Mouse (Mus musculus): ENCODE measurements around the gene Mettl1.

Mettl1 gene

DNA sequence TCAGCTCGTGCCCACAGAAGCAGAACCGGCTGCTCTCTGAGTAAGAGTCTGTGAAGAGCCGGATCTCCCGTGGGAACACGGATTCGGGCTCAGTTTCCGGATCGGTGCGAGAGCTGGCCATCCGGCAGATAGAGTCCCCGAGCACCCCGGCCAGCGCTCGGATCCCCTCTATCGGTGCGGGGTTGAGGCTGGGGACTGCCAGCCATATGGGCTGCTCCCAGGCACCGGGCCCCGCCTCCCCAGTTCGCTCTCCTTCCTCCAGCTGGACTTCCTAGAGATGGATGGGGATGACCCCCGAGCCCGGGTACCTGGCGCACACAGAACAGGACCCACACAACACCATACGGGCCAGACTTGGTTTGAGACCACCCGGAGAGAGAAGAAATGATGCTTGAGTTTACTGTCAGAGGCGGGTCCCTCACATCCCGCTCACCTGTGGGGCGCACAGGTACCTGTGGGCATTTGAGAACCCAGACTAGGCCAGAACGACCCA, at the start of gene Mettl1, which contains the start of gene Eef1akmt3:
TSS of gene Mettl1 (plus strand) at position 141 of the 493 bp plus-strand sequence.
TSS of gene Eef1akmt3 (minus strand) at position 240 of the 493 bp plus-strand sequence.
- no peak for DNase-seq (ENCODE audit: low spot score in 2 of 2)

DNA sequence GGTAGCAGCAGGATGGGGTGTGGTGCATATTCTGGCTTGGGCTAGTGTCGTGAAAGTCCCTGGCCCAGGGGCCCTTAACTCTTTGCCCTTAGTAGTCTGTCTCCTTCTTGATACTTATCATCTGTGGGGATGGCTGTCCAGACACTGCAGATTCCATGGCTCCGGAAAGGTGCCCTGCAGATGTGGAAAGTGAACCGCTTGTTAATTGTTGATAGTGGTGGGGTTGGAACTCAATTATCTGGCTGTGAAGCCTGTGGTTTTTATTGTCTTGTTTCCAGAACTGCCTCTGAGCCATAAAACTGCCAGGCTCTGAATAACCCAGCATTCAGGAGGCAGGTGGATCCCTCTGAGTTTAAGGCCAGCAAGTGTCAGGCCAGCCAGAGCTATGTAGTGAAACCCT, 49.5 kb upstream of the Mettl1 start:
- DNase-seq (ENCODE audit: low spot score in 2 of 2), result no peak

DNA sequence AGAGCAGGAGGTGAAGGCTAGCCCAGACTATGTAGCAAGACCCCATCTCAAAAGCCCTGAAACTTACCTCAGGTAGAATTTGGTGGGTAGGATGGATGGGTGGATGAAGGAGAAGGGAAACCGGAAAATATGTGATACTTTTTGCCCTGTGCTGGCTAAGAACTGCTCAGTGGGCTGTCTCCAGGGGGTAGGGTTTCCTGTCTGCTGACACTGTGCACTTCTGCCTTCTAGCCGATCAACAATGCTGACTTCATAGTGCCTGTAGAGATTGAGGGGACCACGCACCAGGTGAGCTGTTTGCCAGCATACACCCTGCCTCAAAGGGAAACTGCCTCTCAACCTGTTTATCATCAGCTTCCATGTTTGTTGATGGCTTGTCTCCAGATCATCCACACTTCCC, 47.6 kb upstream of the Mettl1 start:
- DNase-seq (ENCODE audit: low spot score in 2 of 2), result no peak

DNA sequence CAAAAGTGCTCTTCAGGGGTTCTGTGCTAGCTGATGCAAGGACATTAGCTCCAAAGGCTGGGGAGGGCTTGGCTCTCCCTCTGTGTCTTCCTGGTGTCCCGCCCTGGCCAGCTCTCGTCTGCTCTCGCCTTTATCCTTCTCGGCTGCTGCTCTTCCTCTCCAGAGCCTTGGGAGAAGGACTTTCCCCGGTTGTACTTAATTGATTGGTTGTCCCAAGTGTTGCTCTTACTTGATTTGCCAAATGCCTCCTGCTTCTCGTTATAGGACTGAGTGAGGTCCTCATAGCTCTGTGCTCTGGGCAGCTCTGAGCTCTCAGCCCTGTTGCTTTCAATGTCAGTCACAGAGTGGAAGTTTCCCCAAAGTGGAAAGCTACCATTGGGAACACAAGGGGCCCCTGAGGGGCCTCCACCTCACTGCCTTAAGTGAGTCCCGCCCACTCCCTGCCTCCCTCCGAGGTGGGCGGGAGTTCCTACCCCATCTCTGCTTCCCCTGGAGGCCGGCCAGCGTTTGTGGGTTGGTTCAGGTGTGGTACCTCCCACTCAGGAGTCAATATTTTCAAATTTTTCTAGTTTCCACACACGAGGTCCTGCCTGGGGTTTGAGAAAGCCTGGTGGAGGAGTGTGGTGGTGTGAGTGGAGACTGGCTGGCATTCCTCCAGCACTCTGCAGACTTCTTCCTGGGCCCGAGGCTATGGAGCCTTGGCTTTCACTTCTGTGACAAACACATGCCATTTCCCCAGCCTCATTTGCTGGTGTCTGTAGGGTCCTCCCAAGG, 43.7 kb upstream of the Mettl1 start:
- DNase-seq (ENCODE audit: low spot score in 2 of 2), result no peak

DNA sequence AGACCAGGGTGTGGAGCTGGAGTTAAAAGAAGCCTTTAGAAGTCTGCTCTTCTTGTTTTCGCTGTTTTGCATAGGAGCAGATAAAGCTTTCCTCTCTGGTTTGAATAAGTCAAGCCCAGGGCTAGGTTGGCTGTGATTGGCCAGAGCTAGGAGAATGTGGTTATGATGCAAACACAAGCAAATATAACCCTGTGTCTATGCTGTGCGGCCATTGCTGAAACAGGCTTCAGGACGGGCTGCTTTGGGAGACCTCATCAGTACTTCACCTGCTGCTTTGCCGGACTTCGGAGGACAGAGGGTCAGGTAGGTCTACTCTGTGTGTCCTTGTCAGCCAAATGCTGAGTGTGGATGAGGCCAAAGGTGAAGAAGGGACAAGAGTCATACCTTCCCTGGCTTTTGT, 40.7 kb upstream of the Mettl1 start, which contains the start of gene Avil:
TSS of gene Avil (plus strand) at position 181 of the 400 bp plus-strand sequence.
- no peak for DNase-seq (ENCODE audit: low spot score in 2 of 2)

DNA sequence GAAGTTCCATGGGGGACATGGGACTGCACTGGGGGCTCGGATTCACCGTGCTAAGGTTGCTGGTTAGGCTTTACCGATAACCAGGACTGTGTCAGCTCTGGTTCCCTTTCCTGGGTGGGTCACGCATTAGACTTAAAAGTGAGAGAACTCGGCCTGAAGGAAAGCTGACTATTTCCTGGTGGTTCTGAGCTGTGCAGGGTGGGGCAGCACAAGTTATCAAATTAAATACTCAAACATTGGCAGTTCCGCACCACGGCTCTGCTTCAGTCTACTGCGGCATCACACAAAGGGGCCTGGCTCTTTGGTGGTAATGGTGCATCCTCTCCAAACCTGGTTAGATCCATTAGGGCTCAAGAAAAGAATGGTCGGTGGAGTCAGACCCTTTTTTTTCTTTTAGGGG, 39.9 kb upstream of the Mettl1 start:
- no peak for DNase-seq (ENCODE audit: low spot score in 2 of 2)

DNA sequence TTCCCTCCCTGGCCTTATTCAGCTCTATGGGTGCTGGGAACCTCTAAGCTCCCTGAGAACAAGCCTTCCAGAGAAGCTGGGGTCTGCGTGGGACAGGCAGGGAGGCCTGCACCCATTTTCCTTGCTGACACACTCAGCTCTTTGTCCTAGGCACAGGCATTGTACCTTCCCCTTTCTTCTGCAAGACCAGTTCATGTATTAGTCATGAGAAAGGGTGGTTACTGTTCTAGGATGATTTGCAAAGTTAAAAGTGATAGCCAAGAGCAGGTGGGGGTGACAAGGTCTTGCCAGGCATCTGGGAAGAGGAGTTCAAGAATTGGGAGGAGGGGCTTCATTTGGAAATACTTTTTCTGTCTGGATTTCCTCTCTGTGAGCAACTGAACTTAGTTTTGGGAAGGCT, 39.2 kb upstream of the Mettl1 start:
- no peak for DNase-seq (ENCODE audit: low spot score in 2 of 2)

DNA sequence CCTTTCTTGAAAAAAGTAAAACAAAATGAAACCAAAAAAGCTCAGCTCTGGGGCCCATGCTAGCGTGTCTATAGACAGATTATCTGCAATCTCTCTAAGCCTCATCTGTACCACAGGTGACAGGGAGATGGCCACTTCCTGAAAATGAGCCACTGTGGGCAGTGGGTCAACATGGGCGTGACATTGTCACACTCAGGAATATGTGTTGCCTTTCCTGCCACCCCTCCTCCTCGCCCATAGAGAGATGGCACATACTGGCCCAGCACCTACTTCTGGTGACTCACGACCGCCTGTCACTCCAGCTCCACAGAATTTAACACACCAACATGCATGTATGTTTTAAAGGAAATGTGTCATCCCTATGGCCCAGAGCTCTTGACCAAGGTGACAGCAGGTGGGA, 38.4 kb upstream of the Mettl1 start:
- no peak for DNase-seq (ENCODE audit: low spot score in 2 of 2)

DNA sequence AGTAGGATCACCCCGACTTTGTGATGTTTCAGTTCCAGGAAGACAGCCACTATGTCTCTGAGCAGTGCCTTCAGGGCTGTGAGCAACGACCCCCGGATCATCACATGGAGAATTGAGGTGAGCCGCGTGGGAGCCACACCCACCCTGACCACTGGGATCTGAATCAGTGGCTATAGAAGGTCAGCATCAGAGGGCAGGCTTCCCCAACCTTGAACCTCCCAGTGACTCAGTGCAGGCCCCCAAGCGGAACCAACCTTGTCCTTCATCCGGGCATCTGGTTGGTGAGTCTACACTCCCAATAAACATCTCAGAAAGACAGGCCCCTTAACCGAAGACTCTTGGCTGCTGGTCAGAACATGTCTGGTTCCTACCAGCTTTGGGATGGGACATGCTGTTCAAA, 37.9 kb upstream of the Mettl1 start:
- DNase-seq (ENCODE audit: low spot score in 2 of 2), result no peak

DNA sequence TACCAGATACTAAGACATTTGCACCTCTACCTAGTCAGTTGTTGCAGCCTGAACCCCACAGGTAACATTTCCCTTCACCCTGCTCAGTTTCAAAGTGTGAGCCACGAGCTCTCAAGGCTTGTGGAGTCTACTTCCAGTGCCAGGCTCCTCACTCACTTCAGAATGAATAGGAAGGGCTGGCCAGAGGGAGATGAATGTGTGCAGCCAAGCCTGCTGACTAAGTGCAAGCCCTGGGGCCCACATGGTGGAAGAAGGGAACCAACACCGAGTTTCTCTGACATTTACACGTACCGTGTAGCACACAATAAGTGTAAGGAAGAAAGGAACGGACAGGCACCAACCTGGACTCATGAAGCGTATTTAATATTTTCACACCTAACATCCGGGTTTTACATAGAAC, 37.4 kb upstream of the Mettl1 start:
- DNase-seq (ENCODE audit: low spot score in 2 of 2), result no peak

DNA sequence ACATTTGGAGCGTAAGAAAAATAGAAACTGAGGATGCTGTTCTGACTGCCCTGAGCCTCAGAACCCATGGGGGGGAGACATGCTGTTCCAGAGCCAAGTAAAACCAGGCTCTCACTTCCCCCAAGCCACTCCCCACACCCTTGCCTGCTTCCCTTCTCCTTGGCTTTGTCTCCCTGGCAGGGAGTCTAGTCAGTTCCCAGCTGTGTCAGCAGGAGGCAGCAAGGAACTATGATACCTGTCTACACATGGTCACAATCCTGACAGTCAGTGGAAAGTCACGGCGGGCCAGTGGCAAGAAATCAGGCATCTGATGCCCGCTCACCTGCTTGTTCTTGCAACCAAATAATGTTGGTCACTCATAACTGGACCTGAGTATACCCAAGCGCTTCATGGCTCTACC, 24.7 kb upstream of the Mettl1 start:
- DNase-seq (ENCODE audit: low spot score in 2 of 2), result no peak

DNA sequence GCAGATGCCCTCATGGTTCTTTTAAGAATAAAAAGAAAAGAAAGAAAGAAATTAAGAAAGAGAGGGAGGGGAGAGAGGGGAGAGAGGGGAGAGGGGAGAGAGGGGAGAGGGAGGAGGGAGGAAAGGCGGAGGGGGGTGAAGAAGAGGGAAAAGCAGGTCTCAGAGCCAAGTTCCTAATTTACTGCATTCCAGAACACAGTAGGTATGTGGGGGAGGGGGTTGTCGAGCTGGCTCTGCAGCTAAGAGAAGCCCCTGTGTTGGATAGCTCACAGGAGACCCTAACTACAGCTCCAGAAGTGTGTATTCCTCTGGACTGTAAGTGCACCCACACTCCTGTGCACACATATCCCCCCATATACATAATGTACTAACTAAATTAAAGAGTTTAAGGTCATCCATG, 24.1 kb upstream of the Mettl1 start:
- no peak for DNase-seq (ENCODE audit: low spot score in 2 of 2)

DNA sequence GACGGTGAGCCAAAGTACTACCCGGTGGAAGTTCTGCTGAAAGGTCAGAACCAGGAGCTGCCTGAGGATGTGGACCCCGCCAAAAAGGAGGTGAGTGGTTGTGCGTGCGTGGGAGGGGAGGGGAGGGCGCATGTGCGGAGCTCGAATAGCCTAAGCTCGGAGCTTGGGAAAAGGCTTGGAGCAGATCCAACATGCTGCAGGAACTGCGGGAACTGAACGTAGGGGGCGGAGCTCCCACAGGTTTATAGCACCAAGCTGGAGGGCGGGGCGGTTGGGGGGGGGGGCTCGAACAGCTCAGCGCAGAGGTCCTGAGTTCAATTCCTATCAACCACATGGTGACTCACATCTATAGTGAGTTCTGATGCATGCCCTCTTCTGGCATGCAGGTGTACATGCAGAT, 22.8 kb upstream of the Mettl1 start:
- DNase-seq (ENCODE audit: low spot score in 2 of 2), result no peak

DNA sequence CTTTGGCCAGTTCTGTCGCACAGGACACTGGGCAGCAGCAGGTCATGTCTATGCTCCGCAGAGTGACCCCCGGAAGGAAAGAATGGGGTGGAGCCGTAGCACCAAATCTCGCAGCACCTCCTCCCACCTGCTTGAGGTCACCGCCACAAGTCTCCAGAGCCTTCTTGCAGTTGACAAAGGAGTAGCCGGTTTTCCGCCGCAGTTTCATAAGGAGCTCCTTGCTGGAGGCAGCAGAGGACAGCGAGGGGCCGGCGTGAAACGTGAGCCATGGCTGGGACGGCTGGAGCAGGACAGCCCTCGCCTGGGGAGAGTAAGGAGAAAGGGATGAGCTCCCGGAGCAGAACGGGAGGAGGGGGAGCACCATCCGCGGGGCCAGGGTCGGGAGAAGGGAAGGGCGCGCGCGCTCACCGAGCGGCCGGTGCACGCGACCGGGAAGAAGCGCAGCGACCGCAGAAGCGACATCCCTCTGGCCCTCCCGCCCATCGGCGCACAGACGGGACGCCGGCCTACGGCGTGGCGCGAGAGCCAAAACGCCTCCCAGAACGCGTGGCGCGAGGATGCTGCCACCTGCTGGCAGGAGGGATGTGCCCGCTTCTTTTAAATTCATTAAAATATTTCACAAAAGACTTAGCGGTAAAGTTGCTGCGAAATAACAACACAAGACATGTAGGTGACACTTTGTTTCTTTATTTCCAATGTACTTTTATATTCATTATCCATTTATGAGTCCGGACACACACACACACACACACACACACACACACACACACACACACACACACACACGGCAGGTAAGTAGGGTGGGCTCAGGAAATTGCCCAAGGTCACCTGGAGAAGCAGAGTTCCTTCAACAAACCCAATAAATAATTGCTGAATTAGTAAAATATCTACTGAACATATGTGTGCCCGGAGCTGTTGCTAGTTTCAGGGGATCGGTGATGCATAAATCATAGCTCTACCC, 10.6 kb upstream of the Mettl1 start, which contains the start of gene Tsfm:
TSS of gene Tsfm (minus strand) at position 505 of the 961 bp plus-strand sequence.
- peak; percentile 88 to 95 for DNase-seq (ENCODE audit: low spot score in 2 of 2)

DNA sequence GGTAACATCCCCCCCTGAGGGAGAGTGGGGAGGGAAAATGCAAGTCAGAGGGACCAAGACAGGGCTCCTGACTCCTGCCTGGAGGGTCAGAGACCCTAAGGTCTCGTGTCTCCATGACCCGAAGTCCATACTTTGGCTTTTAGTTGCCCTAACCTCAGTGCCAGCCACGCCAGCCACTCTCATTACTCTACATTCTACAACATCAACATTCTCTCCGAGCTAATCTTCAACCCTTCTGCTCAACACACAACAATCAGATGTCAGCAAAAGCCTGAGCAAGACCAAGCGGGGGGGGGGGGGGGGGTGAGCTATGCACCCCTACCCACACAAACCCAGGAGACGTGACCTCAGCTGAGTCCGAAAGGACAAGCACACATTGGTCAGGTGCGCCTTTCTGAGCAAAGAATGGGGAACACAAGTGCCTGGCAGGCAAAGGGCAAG, 7.9 kb upstream of the Mettl1 start:
- no peak for DNase-seq (ENCODE audit: low spot score in 2 of 2)

DNA sequence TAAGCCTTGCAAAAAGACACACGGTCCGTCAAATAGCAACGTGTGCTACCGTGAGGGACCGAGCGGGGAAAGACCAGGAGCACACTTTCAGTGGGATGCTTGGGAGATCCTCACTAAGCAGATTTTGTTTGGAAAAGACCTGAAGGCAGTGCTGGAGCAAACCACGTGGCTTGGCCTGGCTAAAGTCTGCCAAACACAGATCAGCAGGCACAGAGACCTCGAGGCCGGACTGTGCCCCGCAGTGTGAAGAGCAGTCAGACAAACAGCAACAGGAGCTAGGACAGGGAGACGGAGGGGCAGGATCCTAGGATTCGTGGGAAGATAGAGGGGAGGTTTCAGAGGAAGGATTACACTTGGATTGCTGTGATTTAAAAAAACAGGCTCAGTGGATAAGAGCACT, 4.9 kb upstream of the Mettl1 start:
- no peak for DNase-seq (ENCODE audit: low spot score in 2 of 2)

DNA sequence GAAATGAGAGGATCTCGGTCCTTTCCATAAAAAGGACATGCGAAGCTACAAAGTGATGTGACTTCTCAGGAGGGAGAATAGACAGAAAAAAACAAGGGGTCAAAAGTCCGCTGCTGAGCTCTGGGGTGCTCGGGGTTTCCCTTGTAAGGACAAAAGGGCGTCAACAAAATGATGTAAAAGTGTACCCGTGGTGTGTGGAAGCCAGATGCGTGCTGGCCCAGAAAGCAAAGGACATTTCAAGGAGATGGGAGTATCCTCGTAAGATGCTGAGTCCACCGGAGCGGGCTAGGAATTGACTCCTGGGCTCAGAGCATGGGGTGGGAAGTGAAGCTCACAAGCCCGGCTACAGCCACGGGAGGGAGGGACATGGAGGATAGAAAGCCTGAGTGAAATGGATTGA, 3.6 kb upstream of the Mettl1 start:
- DNase-seq (ENCODE audit: low spot score in 2 of 2), result no peak

DNA sequence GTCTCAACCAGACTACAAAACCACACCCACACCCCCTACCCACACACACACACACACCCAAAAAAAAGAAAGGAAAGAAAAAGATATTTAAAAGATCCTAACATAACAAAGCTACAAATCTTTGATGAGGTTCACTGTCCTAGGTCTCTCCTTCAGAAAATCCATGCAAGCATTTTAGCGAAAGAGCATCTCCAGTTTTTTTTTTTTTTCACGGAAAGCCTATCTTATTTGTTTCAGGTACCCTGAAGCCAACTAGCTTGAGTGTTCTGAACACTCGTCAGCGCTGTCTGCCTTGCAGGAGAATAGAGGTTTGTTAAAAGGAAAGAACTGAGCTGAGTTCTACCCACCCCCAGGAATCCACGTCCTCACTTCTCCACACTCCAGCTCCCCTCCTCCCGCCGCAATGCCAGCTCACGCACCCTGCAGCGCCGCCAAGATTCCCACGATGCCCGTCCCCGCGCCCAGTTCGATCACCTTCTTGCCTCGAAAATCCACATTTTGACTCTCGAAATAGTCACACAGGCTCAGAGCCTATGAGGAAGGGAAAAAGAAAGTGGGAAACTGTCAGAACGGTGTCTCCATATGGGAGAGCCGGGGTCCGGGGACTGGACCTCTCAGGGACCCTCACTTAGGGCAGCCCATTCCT, 522 bp upstream of the Mettl1 start:
- DNase-seq (ENCODE audit: low spot score in 2 of 2), result no peak

DNA sequence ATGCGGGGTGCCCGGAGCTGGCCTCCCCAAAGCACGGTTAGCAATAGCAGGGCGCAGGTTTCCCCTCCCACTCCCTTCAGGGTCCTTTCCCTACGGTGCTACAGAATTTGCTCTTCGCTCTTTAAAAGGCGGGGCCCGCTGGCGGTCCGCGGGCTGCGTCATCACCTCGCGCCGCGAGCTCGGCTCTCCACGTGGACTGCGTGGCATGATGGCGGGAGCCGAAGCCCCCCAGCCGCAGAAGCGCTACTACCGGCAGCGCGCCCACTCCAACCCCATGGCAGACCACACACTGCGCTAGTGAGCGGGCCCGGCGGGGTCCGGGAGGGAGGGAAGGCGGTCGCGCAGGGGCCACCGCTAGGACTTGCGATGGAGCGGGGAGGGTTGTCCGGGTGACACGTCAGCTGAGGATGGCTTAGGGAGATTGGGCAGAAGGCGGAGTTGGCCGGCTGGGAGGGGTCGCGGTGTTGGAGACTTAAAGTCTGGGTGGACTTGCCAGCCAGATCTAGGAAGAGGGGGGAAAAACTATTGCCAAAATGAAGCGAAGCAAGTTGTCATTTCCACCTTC, 642 bp downstream of the Mettl1 start:
- peak; percentile 77 to 93 for DNase-seq (ENCODE audit: low spot score in 2 of 2)

DNA sequence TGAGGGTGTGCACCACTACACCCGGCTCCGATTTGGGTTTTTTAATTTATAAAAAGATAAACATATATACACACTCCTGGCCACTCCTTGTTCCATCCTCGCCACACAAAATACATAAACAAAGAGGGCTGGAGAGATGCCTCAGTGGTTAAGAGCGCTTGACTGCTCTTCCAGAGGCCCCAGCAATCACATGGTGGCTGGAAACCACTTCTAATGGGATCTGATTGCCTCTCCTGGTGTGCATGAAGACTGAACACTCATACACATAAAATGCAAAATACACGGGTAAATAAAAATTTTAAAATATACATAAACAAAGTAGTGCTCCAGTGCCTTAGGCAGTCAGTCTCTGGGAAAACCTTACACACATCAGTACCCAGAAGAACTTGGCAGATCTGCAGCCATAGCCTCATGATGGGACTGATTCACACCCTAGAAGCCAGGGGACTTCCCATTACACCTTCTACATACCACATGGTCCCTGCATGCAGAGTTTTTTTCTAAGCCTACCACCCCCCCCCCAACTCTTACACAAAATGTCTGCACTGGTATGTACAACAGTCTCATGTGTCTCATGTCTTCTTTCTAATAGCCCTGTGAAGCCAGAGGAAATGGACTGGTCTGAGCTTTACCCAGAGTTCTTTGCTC, 1.4 kb downstream of the Mettl1 start:
- DNase-seq (ENCODE audit: low spot score in 2 of 2), result no peak

DNA sequence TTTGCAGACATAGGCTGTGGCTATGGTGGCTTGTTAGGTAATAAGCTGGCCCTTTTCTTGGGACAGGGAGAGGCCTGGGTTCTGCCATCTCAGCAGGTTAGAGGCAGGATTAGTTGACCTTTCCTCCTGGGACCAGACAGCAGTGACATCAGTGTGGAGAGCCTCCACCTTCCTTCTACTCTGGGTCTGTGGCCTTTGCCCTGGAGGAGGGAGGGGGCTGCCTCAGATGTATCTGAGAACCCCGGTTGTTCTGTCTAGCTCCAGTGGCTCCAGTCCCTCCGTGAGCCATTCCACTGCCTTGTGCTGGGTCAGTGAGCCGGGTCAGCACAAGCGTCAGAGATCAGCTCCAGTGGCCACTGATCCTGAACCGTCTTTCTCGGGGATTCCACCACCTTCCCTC, 2.0 kb downstream of the Mettl1 start:
- DNase-seq (ENCODE audit: low spot score in 2 of 2), result no peak

Measured in urinary bladder, adult 18-20 months (tissue).